Mouse (Mus musculus): ENCODE measurements around the gene Map4k3. TPM values are rescaled to one million over a fixed set of nuclear protein-coding genes. Genes with fewer than 3 reads are reported as not detected.
"Not testable (repeated sequence)": the region's sequence is repeated elsewhere in the genome, so short reads cannot be mapped to it uniquely, and the experiment has no call there.

The Map4k3 gene
- polyA plus RNA-seq, 1 experiment from 2014 or later, result 6.3 TPM

- no peaks in the 10 kb centered on the region for H3K27me3 ChIP-seq (replicated peaks)
- no peaks in the 10 kb centered on the region for H3K36me3 ChIP-seq
- ATAC-seq, result no peak
- no peak overlapping the region for H3K4me2 ChIP-seq
- H3K4me3 ChIP-seq, result no peak overlapping the region
- no peak overlapping the region for H3K9ac ChIP-seq
- no peak overlapping the region for H3K27ac ChIP-seq
- WGBS (ENCODE audit: insufficient replicate concordance), result 72% methylated on average over 5 of the region's 5 CpGs
- no peaks in the 10 kb centered on the region for H3K4me1 ChIP-seq
- no peaks in the 10 kb centered on the region for H3K9me3 ChIP-seq (replicated peaks)
These were observed 27.8 kb upstream of the Map4k3 start for GRCm38 (mm10) chr17:80756043-80756442.

- Histone ChIP-seq H3K4me1 (no peaks in the 10 kb centered on the region), H3K9me3 (replicated peaks) (no peaks in the 10 kb centered on the region), H3K36me3 (no peaks in the 10 kb centered on the region), H3K27ac (no peak overlapping the region), H3K27me3 (replicated peaks) (no peaks in the 10 kb centered on the region), H3K4me2 (no peak overlapping the region), H3K9ac (no peak overlapping the region), H3K4me3 (no peak overlapping the region)
- 68% methylated on average over 9 of the region's 9 CpGs for WGBS (ENCODE audit: insufficient replicate concordance)
- ATAC-seq, result no peak
These were observed 27.0 kb upstream of the Map4k3 start for GRCm38 (mm10) chr17:80755076-80755871.

DNA sequence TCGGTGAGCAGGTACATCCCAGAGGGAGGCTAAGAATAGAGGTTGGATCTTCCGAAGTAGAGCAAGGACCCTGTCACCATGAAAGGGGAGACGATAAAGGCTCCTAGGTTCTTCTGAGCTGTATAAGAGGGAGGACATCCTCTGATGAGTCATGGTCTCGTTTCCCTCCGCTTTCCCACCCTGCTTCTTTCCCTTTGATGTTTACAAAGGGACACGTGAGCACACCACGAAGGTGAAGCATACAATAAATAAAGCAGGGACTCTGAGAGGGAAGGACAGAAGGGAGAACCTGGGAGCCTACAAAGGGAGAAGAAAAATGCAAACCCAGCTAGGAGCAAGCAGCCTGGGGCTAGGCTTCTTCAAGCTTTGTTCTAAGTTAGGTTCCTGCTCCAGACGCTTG is 26.3 kb upstream of the Map4k3 start:
- Histone ChIP-seq H3K9me3 (replicated peaks) (no peaks in the 10 kb centered on the region), H3K4me2 (no peak overlapping the region), H3K4me1 (no peaks in the 10 kb centered on the region), H3K9ac (no peak overlapping the region), H3K27me3 (replicated peaks) (no peaks in the 10 kb centered on the region), H3K36me3 (no peaks in the 10 kb centered on the region), H3K27ac (no peak overlapping the region), H3K4me3 (no peak overlapping the region)
- WGBS (ENCODE audit: insufficient replicate concordance), result 41% methylated on average over 8 of the region's 8 CpGs
- no peak for ATAC-seq

- Histone ChIP-seq H3K9ac (no peak overlapping the region), H3K4me1 (no peaks in the 10 kb centered on the region), H3K27ac (no peak overlapping the region), H3K27me3 (replicated peaks) (no peaks in the 10 kb centered on the region), H3K36me3 (no peaks in the 10 kb centered on the region), H3K9me3 (replicated peaks) (no peaks in the 10 kb centered on the region), H3K4me2 (no peak overlapping the region), H3K4me3 (no peak overlapping the region)
- 20% methylated on average over 1 of the region's 1 CpGs for WGBS (ENCODE audit: insufficient replicate concordance)
- no peak for ATAC-seq
These were observed 24.2 kb upstream of the Map4k3 start for GRCm38 (mm10) chr17:80752466-80752865.

DNA sequence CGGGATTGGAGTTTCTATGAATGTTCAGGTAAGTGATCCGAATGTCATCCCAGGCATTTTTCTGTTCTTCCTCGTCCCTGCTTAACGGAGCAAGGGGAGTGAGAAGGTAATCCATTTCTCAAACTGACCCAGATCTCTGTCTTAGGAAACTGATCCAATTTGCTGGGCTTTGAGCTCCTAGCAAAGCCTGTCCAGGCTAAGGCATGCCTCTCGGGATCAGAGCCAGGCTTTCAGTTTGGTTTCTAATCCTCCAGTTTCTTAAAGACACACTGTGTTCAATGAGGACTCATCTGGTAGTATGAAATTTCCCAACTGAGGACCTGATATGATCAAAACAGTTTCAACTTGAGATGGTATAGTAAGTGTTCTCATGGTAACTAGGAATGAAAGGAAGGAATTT is 11.1 kb upstream of the Map4k3 start:
- Histone ChIP-seq H3K36me3 (no peaks in the 10 kb centered on the region), H3K27ac (no peak overlapping the region), H3K9ac (no peak overlapping the region), H3K4me1 (no peaks in the 10 kb centered on the region), H3K4me3 (no peak overlapping the region), H3K9me3 (replicated peaks) (no peaks in the 10 kb centered on the region), H3K4me2 (no peak overlapping the region), H3K27me3 (replicated peaks) (no peaks in the 10 kb centered on the region)
- WGBS (ENCODE audit: insufficient replicate concordance), result 71% methylated on average over 5 of the region's 5 CpGs
- no peak for ATAC-seq

- H3K36me3 ChIP-seq, result no peaks in the 10 kb centered on the region
- H3K4me3 ChIP-seq, result no peak overlapping the region
- ATAC-seq, result no peak
- H3K27ac ChIP-seq, result no peak overlapping the region
- no peaks in the 10 kb centered on the region for H3K27me3 ChIP-seq (replicated peaks)
- no peaks in the 10 kb centered on the region for H3K4me1 ChIP-seq
- no peaks in the 10 kb centered on the region for H3K9me3 ChIP-seq (replicated peaks)
- no peak overlapping the region for H3K9ac ChIP-seq
- no peak overlapping the region for H3K4me2 ChIP-seq
- WGBS (ENCODE audit: insufficient replicate concordance), result 24% methylated on average over 6 of the region's 6 CpGs
These were observed 6.4 kb upstream of the Map4k3 start for GRCm38 (mm10) chr17:80734700-80735099.

DNA sequence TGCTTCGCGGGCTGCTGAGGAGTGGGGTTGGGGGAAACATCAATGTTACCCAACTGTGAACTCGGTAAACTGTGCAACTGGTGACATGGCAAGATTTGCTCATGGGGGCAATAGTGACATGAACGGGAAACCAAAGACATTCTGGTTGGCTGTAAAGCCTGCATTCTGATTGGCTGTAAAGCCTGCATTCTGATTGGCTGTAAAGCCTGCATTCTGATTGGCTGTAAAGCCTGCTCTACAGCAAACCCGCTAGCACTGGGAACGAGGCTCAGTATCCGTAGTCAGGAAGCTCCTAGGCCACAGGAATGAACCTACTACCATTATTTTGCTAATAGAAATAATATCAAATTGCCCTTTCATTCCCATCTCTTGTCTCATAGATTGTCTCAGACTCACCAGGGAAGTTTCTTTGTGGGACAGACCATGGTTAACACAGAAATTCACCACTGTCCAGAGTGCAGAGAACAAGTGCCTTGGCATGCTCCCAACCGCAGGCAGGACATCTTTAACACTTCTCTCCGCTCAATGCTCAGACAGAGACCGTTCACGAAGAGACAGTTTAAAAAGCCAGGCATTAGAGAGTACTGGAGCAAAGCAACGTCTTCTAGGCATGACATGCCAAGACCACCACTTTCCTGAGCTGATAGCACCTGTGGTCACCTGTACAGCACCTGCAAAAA is 5.0 kb upstream of the Map4k3 start:
- no peak overlapping the region for H3K4me3 ChIP-seq
- H3K9ac ChIP-seq, result no peak overlapping the region
- H3K4me1 ChIP-seq, result peaks cover 9% of the 10 kb centered on the region; the same call in 1 of the 2 replicates
- no peak for ATAC-seq
- WGBS (ENCODE audit: insufficient replicate concordance), result 65% methylated on average over 12 of the region's 12 CpGs
- H3K9me3 ChIP-seq (replicated peaks), result no peaks in the 10 kb centered on the region
- no peaks in the 10 kb centered on the region; the same call in 1 of the 2 replicates for H3K27me3 ChIP-seq (replicated peaks)
- no peak overlapping the region for H3K4me2 ChIP-seq
- no peaks in the 10 kb centered on the region for H3K36me3 ChIP-seq
- no peak overlapping the region for H3K27ac ChIP-seq

- 75% methylated on average over 4 of the region's 4 CpGs for WGBS (ENCODE audit: insufficient replicate concordance)
- peaks cover 5% of the 10 kb centered on the region for H3K27me3 ChIP-seq (replicated peaks)
- no peak overlapping the region for H3K4me2 ChIP-seq
- H3K4me1 ChIP-seq, result peaks cover 14% of the 10 kb centered on the region
- no peak overlapping the region for H3K9ac ChIP-seq
- no peak overlapping the region for H3K27ac ChIP-seq
- H3K36me3 ChIP-seq, result no peaks in the 10 kb centered on the region
- ATAC-seq, result no peak
- H3K4me3 ChIP-seq, result no peak overlapping the region
- no peaks in the 10 kb centered on the region for H3K9me3 ChIP-seq (replicated peaks)
These were observed 4.0 kb upstream of the Map4k3 start for GRCm38 (mm10) chr17:80732256-80732655.

DNA sequence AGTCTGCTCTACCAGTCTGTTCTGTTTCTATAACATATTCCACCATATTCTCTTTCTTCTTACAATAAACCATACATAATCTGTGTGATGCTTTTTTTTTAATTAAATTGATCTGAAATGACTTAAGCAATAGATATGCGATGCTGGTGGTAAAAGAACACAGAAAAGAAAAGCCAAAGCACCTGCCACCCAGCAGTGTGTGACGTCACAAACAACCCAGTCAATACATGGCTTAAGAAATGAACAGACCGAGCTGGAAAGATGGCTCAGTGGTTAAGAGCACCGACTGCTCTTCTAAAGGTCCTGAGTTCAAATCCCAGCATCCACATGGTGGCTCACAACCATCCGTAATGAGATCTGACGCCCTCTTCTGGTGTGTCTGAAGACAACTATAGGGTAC is 2.0 kb upstream of the Map4k3 start:
- ATAC-seq; H3K27ac ChIP-seq; H3K36me3 ChIP-seq; H3K9ac ChIP-seq; H3K4me2 ChIP-seq; H3K4me3 ChIP-seq; H3K9me3 ChIP-seq (replicated peaks): not testable (repeated sequence)
- Histone ChIP-seq H3K4me1 (peaks cover 26% of the 10 kb centered on the region), H3K27me3 (replicated peaks) (peaks cover 10% of the 10 kb centered on the region)
- 66% methylated on average over 6 of the region's 6 CpGs for WGBS (ENCODE audit: insufficient replicate concordance)

- Histone ChIP-seq H3K36me3 (0 out of 2 replicates have a peak, but pooled peaks cover 4% of the 10 kb centered on the region), H3K4me3 (no peak overlapping the region), H3K4me1 (peaks cover 26% of the 10 kb centered on the region), H3K9ac (no peak overlapping the region), H3K27me3 (replicated peaks) (peaks cover 10% of the 10 kb centered on the region), H3K27ac (no peak overlapping the region), H3K4me2 (no peak overlapping the region), H3K9me3 (replicated peaks) (no peaks in the 10 kb centered on the region)
- ATAC-seq, result no peak
- WGBS (ENCODE audit: insufficient replicate concordance), result 24% methylated on average over 5 of the region's 5 CpGs
These were observed 1.5 kb upstream of the Map4k3 start for GRCm38 (mm10) chr17:80729825-80730224.

DNA sequence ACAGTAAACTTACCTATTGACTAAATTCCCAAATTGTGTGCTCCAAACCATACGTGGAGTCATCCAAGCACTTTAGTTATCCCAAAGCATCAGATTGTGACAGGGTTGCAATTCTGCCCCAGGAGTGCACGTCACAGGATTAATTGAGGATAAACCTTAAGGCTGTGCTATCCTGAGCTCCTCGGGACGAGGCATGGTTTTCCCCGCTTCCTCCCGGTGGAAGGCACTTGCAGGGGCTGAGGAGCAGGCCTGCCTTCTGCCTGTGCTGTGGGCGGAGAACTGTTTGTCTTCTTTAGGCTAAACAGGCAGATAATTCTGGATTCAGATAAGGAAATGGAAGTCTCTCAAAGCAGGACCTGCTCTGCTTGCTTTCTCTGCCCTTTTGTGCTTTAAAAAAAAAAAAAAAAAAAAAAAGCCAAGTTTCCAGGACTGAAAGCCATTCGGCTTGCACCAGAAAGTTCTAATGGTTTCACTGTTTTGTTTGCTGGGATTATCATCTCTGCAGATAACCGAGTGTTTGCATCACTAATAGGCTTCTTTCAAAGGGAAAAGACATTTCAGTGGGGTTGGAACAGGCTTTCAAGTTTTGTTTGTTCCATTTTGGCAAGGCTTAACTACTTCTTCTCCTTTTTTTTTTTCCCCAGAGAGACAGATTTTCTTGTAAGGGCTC is 930 bp upstream of the Map4k3 start:
- H3K9ac ChIP-seq, result no peak overlapping the region
- H3K4me1 ChIP-seq, result peaks cover 26% of the 10 kb centered on the region
- no peak overlapping the region for H3K4me3 ChIP-seq
- 37% methylated on average over 9 of the region's 9 CpGs for WGBS (ENCODE audit: insufficient replicate concordance)
- H3K4me2 ChIP-seq, result peak overlapping the region; percentile 95
- H3K27ac ChIP-seq, result no peak overlapping the region
- H3K36me3 ChIP-seq, result 0 out of 2 replicates have a peak, but pooled peaks cover 4% of the 10 kb centered on the region
- ATAC-seq, result no peak
- no peaks in the 10 kb centered on the region for H3K9me3 ChIP-seq (replicated peaks)
- peaks cover 10% of the 10 kb centered on the region for H3K27me3 ChIP-seq (replicated peaks)

- under 1% methylated on average over 50 of the region's 54 CpGs for WGBS (ENCODE audit: insufficient replicate concordance)
- peak overlapping the region; percentile 80 for H3K27ac ChIP-seq
- H3K36me3 ChIP-seq, result 0 out of 2 replicates have a peak, but pooled peaks cover 4% of the 10 kb centered on the region
- H3K4me2 ChIP-seq, result peak overlapping the region; percentile 95
- H3K4me1 ChIP-seq, result peaks cover 26% of the 10 kb centered on the region
- peak; percentile 48 for ATAC-seq
- H3K9me3 ChIP-seq (replicated peaks), result no peaks in the 10 kb centered on the region
- peak overlapping the region; percentile 78 for H3K9ac ChIP-seq
- H3K4me3 ChIP-seq, result peak overlapping the region; percentile 75
- peaks cover 10% of the 10 kb centered on the region for H3K27me3 ChIP-seq (replicated peaks)
These were observed 839 bp downstream of the Map4k3 start for GRCm38 (mm10) chr17:80727341-80727951.
